15 mouse cellular contexts compared by ENCODE assay signal in genomic region chr8:116096666-116097065, GRCm38 (mm10).
DNase-seq lines count a peak whose midpoint lies in the region; ATAC-seq and TF ChIP-seq lines count a peak whose summit lies in the region.
"Had no signal": no experiment of that assay in that cellular context is flagged by ENCODE, and none has a peak within 500 bp of the region (broad histone marks: within the 10 kb centered on the region; RNA-seq: fewer than 3 reads in every experiment).

No protein-coding gene starts in this region.

- no peak for ATAC-seq in lung, embryonic 14.5 days (ENCODE audit: insufficient read depth)
- ATAC-seq in intestine, embryonic 16.5 days, result peak; percentile 50; the same call in 1 of the 2 replicates
- ATAC-seq: Patski had no signal

- no peaks in the 10 kb centered on the region for H3K36me3 ChIP-seq in lung, embryonic 14.5 days (ENCODE audit: insufficient read depth)
- H3K36me3 ChIP-seq in intestine, embryonic 16.5 days (ENCODE audit: control insufficient read depth, insufficient read depth, low read length), result no peaks in the 10 kb centered on the region
- H3K36me3 ChIP-seq: hindbrain, embryonic 10.5 days; limb, embryonic 12.5 days; midbrain, embryonic 12.5 days had no signal

- no peak overlapping the region for H3K9ac ChIP-seq in lung, embryonic 14.5 days
- H3K9ac ChIP-seq in intestine, embryonic 16.5 days (ENCODE audit: low read depth, low read length), result no peak overlapping the region
- H3K9ac ChIP-seq: limb, embryonic 12.5 days; midbrain, embryonic 12.5 days had no signal

- H3K4me2 ChIP-seq in lung, embryonic 14.5 days, result no peak overlapping the region
- no peak overlapping the region for H3K4me2 ChIP-seq in intestine, embryonic 16.5 days (ENCODE audit: low read depth, low read length)
- H3K4me2 ChIP-seq: limb, embryonic 12.5 days; midbrain, embryonic 12.5 days had no signal

- TF ChIP-seq POLR2A in lung, adult 2 months (IDR thresholded peaks at IDR 0.05; ENCODE audit: borderline replicate concordance, extremely low read depth, low read depth, low read length), result no peak

- H3K27ac ChIP-seq in lung, embryonic 14.5 days (ENCODE audit: low read depth), result no peak overlapping the region
- H3K27ac ChIP-seq in intestine, embryonic 16.5 days (ENCODE audit: low read length), result no peak overlapping the region
- H3K27ac ChIP-seq: hindbrain, embryonic 10.5 days; limb, embryonic 12.5 days; midbrain, embryonic 12.5 days had no signal

- no peaks in the 10 kb centered on the region for H3K4me1 ChIP-seq in lung, embryonic 14.5 days (ENCODE audit: insufficient read depth)
- H3K4me1 ChIP-seq in lung, adult 2 months (ENCODE audit: control insufficient read depth, insufficient read depth, low read length), result 0 out of 2 replicates have a peak, but pooled peaks cover 2% of the 10 kb centered on the region
- peaks cover 5% of the 10 kb centered on the region; the same call in 1 of the 2 replicates for H3K4me1 ChIP-seq in intestine, embryonic 16.5 days (ENCODE audit: control insufficient read depth, insufficient read depth, low read length)
- H3K4me1 ChIP-seq: hindbrain, embryonic 10.5 days; midbrain, embryonic 12.5 days had no signal

- 33% methylated on average over 3 of the region's 3 CpGs for WGBS in lung, embryonic 14.5 days
- 16% methylated on average over 3 of the region's 3 CpGs for WGBS in lung, adult 2 months
- WGBS in intestine, embryonic 16.5 days, result 26% methylated on average over 3 of the region's 3 CpGs

- no peak for TF ChIP-seq CTCF in lung, embryonic 14.5 days (IDR thresholded peaks at IDR 0.05; ENCODE audit: low read depth)
- no peak for TF ChIP-seq CTCF in lung, adult 2 months (IDR thresholded peaks at IDR 0.05; ENCODE audit: insufficient read depth, low read length)

- DNase-seq in lung, embryonic 14.5 days, result peak; percentile 46
- DNase-seq in lung, adult 2 months, result no peak
- DNase-seq in adrenal gland, postnatal 10 days, result peak; percentile 13
- DNase-seq in kidney, postnatal 4 days, result peak; percentile 15 to 18
- DNase-seq in cerebellum, adult 9-11 months, result no peak
- DNase-seq in cerebellum, postnatal 10 days, result no peak
- DNase-seq: gastrocnemius, postnatal 36 days; layer of hippocampus, postnatal 36 days had no signal

- H3K4me3 ChIP-seq in lung, embryonic 14.5 days (ENCODE audit: low read depth, low read length), result no peak overlapping the region
- H3K4me3 ChIP-seq in lung, adult 2 months (replicated peaks; ENCODE audit: extremely low read depth, low read depth, low read length), result no peak overlapping the region
- no peak overlapping the region for H3K4me3 ChIP-seq in intestine, embryonic 16.5 days (ENCODE audit: low read length)
- H3K4me3 ChIP-seq: erythroblast, embryonic 14.5 days; hindbrain, embryonic 10.5 days; limb, embryonic 12.5 days; midbrain, embryonic 12.5 days; myocyte had no signal

- H3K27me3 ChIP-seq in lung, embryonic 14.5 days (ENCODE audit: insufficient read depth, low read length), result no peaks in the 10 kb centered on the region
- no peaks in the 10 kb centered on the region for H3K27me3 ChIP-seq in intestine, embryonic 16.5 days (replicated peaks; ENCODE audit: control insufficient read depth, insufficient read depth, low read length)
- H3K27me3 ChIP-seq: limb, embryonic 12.5 days; midbrain, embryonic 12.5 days; Patski had no signal

- H3K9me3 ChIP-seq in lung, embryonic 14.5 days (ENCODE audit: low read depth, low read length), result no peaks in the 10 kb centered on the region
- no peaks in the 10 kb centered on the region for H3K9me3 ChIP-seq in intestine, embryonic 16.5 days (ENCODE audit: control insufficient read depth, low read length)
- H3K9me3 ChIP-seq: hindbrain, embryonic 10.5 days; limb, embryonic 12.5 days; midbrain, embryonic 12.5 days had no signal

Comparison
In these comparisons a context has a peak if more than half of its experiments do, and no peak if none do; other contexts are left out.
1. DNase-seq: peak in lung, embryonic 14.5 days (single experiment), adrenal gland, postnatal 10 days (single experiment) and kidney, postnatal 4 days (2 of 2); none in lung, adult 2 months (single experiment), cerebellum, adult 9-11 months (single experiment) and cerebellum, postnatal 10 days (0 of 2).